Mouse (Mus musculus) lung, postnatal 10 days (tissue): ENCODE results near the gene Slc22a14.
"Not testable (repeated sequence)": the region's sequence is repeated elsewhere in the genome, so short reads cannot be mapped to it uniquely, and the experiment has no call there.

Source experiments
- DNase-seq: peaks from one replicate; pipeline ENCODE4 v3.0.0; 2021

Slc22a14 gene

DNA sequence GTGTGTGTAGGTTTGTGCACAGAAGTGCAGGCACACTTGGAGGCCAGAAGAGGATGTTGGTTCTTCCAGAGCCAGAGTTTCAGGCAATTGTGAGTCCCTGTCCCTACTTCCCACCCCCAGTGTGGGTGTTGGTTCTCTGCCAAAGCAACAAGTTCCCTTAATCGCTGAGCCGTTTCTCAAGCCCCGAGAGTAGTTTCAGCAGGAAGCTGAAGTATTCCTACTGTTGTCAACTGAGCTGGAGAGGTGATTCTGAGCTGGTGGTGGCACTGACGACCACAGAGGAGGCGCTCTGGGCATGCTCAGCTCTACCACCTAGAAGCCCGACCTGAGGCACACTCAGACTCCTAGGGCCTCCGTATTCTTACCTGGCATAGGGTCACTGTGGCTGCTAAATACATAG lies at the start of gene Slc22a14:
Slc22a14 (minus strand) TSS at position 270 of the 400 bp plus-strand sequence.
- DNase-seq = peak; percentile 36

- DNase-seq = no peak
Measured at GRCm38 (mm10) chr9:119409864-119410263, 44.5 kb upstream of the Slc22a14 start.

DNA sequence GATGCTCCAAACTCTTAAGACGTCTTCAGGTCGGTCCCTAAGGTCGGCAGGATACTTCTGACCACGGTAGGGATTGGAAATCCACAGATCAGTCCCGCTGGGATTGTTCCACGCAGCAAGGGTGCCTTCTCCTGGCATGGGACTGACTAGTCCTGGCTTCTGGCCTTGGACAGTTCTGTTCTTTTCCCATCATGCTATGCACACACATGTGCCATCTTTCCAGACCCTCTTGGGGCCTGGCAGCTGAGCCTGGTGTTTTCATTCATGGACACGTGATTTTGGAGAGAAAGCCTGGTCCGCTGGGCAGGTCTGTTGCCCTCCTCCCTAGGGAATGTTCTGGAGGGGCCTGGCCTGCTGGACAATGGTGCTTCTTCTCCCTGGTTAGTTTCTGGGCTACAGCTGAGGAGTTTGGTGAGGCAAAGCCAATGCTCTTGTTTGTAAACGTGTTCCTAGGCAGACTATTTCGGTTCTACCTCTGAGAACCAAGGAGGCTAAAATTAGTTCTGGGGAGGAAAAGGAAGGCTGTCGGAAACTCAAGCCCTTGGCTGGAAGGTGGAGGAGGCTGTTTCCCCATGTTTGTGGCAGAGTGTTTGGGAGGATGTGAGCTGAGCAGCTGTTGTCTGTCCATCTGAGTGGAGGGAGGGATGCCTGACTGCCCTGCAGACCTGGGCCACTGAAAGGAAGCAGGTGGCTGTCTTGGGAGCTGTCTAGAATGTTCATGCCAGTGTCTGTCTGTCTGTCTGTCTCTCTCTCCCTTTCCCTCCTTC lies 43.7 kb upstream of the Slc22a14 start:
- DNase-seq = no peak

DNA sequence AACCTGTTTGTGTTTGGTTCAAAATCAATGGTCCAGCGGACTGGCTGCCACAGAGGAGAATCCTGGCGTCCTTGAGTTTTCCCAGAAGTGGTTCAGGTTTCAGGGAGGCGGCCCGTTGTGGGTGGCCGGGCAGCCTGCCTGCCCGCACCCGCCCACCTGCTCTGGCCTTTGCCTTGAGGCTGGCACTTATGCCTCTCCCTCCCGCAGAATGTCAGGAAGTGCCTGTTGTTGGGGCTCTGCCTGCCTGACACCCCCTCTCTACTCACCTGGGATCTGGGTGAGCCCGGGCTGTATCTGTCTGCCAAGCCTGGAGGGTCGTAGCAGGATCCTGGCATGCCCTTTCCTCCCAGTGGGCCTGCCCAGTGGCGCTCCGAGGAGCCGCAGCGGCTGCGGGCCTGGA lies 42.5 kb upstream of the Slc22a14 start:
- no peak for DNase-seq

DNA sequence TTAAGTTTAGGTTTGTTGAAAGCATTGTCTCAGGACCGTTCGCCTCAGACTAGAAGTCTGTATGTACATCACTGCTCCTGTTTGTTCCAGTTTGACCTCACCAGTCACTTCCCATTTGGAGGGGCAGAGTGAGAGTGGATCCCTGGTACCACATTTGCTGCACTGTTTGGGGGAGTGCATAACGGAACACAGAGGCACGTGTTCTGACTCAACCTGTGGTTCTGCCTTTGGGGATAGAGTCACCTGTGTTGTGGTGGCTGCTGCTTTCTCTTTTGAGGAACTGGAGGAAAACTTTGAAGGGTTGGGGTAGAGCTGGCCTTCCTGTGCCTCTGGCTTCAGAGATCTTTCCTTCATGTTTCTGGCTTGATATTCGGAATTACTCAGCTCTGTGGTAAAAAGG lies 38.7 kb upstream of the Slc22a14 start:
- DNase-seq = no peak

DNA sequence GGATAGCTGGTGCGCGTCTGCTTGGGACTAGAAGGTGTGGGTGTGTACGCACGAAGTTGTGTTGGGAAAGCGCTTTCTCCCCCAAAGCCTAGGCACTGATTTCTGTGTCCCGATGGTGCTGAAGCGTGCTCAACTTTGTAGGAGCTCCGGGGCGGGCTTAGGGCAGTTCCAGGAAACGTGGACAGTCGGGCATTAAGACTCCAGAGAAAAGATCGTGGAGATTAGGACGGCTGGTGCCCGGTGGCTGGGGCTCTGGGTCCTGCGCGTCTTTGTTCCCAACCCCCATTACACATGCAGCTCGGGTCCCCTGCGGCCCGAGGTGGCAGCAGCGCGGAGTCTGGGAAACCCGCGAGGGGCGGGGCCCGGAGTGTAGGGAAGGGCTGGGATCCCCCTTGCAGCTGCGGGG lies 37.9 kb upstream of the Slc22a14 start:
- peak; percentile 65 for DNase-seq

- DNase-seq = peak; percentile 46
Measured at GRCm38 (mm10) chr9:119402253-119403235, 37.2 kb upstream of the Slc22a14 start.

DNA sequence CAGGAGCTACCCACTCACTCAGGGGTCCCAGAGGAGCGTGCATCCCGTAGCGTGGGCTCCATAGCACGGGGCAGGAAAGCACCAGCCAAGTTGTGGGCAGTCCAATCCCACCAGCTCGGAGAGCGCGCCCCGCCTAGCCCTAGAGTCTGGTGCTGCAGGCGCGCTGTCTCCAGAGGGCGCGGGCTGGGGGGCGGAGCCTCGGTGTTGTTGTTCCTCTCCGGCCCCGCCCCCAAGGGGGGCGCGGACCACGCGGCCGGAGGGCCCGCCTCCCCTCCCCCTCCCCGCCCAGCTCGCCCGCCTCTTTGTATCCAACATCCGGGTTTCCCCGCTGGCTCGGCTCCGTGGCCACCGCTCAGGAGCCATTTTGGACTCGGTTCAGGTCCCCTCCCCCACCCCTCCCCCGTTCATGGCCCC lies 36.5 kb upstream of the Slc22a14 start, which contains the start of gene Acvr2b:
Acvr2b (plus strand) TSS at position 318 of the 414 bp plus-strand sequence.
- DNase-seq = peak; percentile 98

GRCm38 (mm10) chr9:119401351-119401750 lies 36.0 kb upstream of the Slc22a14 start:
- DNase-seq = peak; percentile 19

- no peak for DNase-seq
Measured at GRCm38 (mm10) chr9:119394808-119395207, 29.5 kb upstream of the Slc22a14 start.

DNA sequence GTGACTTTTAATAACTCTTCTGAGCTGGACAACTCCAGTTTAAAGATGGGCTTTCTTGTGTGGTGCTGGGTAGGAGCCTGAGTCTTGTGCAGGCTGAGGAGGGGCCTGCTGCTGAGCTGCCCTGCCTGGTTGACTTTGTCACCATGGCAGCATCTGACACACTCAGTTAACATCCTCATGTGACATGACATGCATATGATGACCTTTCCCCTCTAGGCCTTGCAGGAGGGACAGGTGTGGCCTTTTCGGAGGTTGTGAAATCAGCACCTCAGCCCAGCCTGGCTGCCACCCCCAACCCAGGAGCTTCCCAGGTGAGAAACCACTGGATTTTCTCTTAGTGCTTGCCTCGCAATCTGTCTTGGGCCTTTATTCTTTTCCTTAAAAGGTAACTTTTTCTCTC lies 24.9 kb upstream of the Slc22a14 start:
- no peak for DNase-seq

GRCm38 (mm10) chr9:119388956-119389355 lies 23.6 kb upstream of the Slc22a14 start:
- DNase-seq = peak; percentile 24

GRCm38 (mm10) chr9:119382603-119383002 lies 17.2 kb upstream of the Slc22a14 start:
- DNase-seq = no peak

DNA sequence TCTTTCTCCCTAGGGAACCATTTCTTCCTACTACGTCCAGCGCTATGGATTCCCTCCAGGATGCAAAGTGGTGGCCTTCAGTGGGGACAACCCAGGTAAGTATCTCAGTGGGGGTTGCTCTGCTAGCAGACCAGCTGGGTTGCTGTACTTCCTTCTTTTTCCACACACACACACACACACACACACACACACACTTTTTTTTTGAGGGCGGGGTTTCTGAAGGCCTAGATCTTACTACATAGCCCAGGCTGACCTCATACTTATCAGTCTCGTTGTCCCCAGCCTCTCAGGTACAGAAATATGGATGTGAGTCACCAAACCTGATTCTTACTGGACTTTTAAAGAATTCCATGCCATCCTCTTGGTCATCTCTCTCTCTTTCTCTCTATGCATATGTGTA lies 12.9 kb upstream of the Slc22a14 start:
- DNase-seq = no peak

- DNase-seq = no peak
Measured at GRCm38 (mm10) chr9:119375556-119375955, 10.2 kb upstream of the Slc22a14 start.

- DNase-seq = no peak
Measured at GRCm38 (mm10) chr9:119375008-119375407, 9.7 kb upstream of the Slc22a14 start.

GRCm38 (mm10) chr9:119371251-119371650 lies 5.9 kb upstream of the Slc22a14 start:
- no peak for DNase-seq

DNA sequence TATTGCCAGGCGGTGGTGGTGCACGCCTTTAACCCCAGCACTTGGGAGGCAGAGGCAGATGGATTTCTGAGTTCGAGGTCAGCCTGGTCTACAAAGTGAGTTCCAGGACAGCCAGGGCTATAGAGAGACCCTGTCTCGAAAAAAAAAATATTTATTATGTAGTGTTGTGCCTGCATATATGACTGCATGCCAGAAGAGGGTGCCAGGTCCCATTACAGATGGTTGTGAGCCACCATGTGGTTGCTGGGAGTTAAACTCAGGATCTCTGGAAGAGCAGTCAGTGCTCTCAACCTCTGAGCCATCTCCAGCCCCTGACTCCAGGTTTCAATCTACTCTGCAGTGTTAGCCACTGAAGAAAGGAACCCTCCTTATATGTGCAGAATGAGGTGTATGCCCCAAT lies 5.4 kb upstream of the Slc22a14 start:
- not testable (repeated sequence) for DNase-seq

DNA sequence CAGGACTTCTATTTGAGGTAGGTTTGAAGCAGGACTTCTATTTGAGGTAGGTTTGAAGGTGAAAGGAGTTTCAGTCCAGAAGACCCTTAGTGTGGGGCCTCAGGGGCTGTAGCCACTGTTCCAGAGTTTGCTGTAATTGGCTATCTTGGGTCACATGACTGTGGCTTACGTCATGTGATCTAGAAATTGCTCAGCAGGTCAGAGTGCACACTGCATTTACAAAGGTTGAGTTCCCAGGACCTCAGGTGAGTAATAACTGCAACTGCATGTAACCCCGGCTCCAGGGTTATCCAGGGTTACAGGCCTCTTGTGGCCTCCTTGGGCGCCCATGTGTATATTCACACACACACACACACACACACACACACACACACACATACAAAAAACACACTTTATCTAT lies 3.0 kb upstream of the Slc22a14 start:
- no peak for DNase-seq

DNA sequence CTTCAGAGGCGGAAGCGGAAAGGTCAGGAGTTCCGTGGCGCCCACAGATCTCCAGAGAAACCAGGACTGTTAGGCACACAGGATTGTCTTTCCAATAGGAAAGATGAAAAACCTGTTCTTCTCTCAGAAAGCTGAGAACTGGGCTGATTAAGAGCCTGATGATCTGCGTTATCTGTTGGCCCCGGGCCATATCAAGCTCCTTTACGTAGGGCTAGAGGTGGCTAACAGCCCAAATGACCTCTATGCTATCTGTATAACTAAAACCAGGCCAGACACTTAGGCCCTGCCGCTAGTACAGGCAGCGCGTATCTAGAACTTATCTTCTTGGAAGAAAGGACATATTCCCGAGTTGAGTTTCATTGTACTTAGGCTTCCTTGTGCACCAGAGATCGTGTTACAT lies 2.1 kb downstream of the Slc22a14 start:
- DNase-seq = no peak

- no peak for DNase-seq
Measured at GRCm38 (mm10) chr9:119361416-119361815, 3.9 kb downstream of the Slc22a14 start.

DNA sequence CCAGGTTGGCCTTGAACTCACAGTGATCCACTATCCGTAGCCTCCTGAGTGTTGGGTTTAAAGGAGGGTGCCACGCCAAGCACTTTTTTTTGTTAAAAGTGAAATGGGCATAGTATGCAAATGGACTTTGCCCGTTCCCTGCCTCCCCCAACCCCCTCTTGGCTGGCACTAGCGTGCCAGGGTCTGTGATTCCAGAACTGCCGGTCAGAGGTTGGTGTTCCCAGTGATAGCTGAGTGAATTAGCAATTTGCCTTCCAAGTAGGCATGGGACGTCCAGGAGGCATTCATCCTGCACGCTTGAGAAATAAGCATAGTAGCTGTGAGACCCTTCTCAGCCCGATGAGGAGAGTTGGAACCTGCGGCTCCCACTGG lies 7.3 kb downstream of the Slc22a14 start:
- DNase-seq = no peak

DNA sequence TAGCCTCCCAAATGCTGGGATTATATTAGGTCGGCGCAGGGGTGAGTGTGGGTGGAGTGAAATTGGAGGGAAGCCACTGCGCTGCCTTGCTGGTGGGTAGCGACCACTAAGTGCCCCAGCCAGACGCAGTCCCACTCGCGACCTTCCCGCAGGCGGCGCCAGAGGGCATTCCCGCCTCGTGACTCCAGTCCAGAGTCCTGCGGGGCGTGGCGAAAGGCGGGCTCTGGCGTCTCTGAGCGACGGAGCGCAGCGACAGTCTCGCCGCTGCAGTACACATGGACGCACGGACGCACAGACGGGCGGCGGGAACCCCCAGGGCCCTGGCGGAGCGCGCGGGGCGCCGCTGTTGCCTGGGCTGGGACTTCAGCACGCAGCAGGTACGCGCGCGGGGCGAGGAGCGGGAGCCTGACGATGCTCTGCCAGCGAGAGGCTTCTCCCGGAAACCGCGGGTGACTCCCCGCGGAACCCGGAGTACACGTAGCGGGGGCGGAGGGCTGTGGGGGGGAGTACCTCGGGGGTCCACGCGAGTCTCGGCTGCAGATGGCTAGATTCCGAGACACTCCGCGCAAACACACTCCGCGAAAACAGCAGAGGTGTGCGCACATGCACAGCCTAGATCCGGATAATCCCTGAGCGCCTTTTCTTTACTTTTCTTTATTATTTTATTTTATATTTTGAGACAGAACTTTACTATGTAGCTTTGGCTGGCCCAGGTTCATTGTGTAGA lies 7.9 kb downstream of the Slc22a14 start, which contains the start of gene Xylb:
Xylb (plus strand) TSS at position 51 of the 727 bp plus-strand sequence.
- peak; percentile 96 for DNase-seq
